Mouse (Mus musculus): ENCODE measurements around the gene Sowahc. TPM values are rescaled to one million over a fixed set of nuclear protein-coding genes. Genes with fewer than 3 reads are reported as not detected.
A peak's percentile ranks its signal among the peaks of the same experiment; 100 is the strongest.

Sowahc gene
- total and polyA plus RNA-seq, 2 experiments from 2014 or later, result 14.1 to 32.3 TPM

- TF ChIP-seq CTCF (IDR thresholded peaks at IDR 0.05), result no peak
- Histone ChIP-seq H3K4me2 (ENCODE audit: low read depth, low read length, poor library complexity, severe bottlenecking) (no peak overlapping the region), H3K9ac (replicated peaks; ENCODE audit: low read length, poor library complexity, severe bottlenecking) (no peak overlapping the region), H3K9me3 (ENCODE audit: low read length) (no peaks in the 10 kb centered on the region), H3K36me3 (ENCODE audit: insufficient read depth, low read length) (no peaks in the 10 kb centered on the region), H3K4me3 (ENCODE audit: low read depth, low read length) (no peak overlapping the region), H3K4me1 (ENCODE audit: insufficient read depth, low read length) (no peaks in the 10 kb centered on the region), H3K27ac (ENCODE audit: low read depth, low read length) (no peak overlapping the region), H3K27me3 (ENCODE audit: insufficient read depth, low read length) (no peaks in the 10 kb centered on the region)
- ATAC-seq (ENCODE audit: low FRiP score), result no peak
- no peak for DNase-seq (ENCODE audit: low spot score)
These were observed 21.7 kb upstream of the Sowahc start for GRCm38 (mm10) chr10:59200011-59200410.

DNA sequence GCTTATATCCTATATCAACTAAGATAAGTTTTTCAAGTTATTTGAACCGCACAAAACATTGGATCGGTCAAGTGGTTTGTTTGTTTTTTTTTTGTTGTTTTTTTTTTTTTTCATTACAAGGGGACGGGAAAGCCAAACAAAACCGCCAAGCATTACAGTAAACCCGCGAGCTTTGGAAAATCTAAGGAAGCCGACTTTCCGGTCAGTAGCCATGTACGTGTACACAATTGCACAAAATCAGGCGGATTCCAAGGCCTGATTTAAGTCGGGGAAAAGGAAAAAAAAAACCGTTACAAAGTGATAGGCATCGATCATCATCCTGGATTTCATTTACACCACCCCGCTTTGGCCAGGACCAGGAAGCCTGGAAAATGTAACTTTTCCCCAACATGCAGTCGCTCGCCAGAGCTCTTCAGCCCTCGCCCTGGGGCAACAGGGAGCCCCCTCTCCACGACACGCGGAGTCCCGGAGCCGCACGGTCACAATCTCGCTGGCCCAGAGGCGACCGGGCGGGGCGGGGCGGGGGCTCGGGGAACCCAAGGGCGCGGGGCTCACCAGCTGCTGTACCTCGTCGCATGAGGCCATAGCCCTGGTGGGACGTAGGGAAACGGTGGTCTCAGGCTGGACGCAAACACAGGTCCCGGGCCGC is 805 bp upstream of the Sowahc start:
- Histone ChIP-seq H3K9me3 (ENCODE audit: low read length) (no peaks in the 10 kb centered on the region), H3K4me3 (ENCODE audit: low read depth, low read length) (peak overlapping the region; percentile 87), H3K27me3 (ENCODE audit: insufficient read depth, low read length) (no peaks in the 10 kb centered on the region), H3K4me1 (ENCODE audit: insufficient read depth, low read length) (peaks cover 4% of the 10 kb centered on the region; the same call in 1 of the 2 replicates), H3K9ac (replicated peaks; ENCODE audit: low read length, poor library complexity, severe bottlenecking) (peak overlapping the region; percentile 91), H3K36me3 (ENCODE audit: insufficient read depth, low read length) (no peaks in the 10 kb centered on the region), H3K27ac (ENCODE audit: low read depth, low read length) (peak overlapping the region; percentile 87), H3K4me2 (ENCODE audit: low read depth, low read length, poor library complexity, severe bottlenecking) (peak overlapping the region; percentile 79)
- WGBS, result 1% methylated on average over 39 of the region's 39 CpGs
- ATAC-seq (ENCODE audit: low FRiP score) (no peak; the same call in 1 of the 2 replicates), DNase-seq (ENCODE audit: low spot score) (peak; percentile 54)
- no peak for TF ChIP-seq CTCF (IDR thresholded peaks at IDR 0.05)

DNA sequence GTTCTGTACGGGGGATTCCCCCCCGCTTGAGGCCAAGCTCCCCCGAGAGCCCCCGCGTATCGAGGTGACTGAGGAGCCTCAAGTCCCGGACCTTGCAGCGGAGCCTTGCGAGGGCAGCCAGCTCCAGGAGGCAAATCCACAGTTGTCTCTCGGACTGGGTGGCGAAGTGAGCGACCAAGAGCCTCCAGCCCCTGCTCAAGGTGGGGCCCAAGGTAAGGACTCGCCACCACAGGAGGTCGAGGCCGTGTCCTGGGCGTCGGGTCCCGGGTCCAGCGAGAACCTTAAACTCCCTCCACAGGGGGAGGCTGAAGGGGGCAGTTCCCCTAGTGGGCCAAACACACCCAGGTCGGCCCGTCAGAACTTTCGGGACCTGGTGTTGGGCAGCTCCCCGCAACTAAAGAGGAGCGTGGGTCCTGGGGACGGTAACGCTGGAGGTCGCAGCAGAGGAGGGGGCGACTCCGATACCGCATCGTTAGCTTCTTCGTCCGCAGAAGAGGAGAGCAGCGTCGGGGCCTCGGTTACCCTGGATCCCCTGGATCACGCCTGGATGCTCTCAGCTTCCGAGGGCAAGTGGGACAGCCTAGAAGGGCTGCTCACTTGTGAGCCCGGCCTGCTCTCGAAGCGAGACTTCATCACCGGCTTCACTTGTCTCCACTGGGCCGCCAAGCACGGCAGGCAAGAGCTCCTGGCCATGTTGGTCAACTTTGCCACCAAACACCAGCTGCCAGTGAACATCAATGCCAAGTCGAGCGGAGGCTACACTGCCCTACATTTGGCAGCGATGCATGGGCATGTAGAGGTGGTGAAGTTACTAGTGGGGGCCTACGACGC is 733 bp downstream of the Sowahc start:
- Histone ChIP-seq H3K36me3 (ENCODE audit: insufficient read depth, low read length) (no peaks in the 10 kb centered on the region), H3K9ac (replicated peaks; ENCODE audit: low read length, poor library complexity, severe bottlenecking) (peak overlapping the region; percentile 91), H3K4me3 (ENCODE audit: low read depth, low read length) (peak overlapping the region; percentile 87), H3K4me1 (ENCODE audit: insufficient read depth, low read length) (peaks cover 4% of the 10 kb centered on the region; the same call in 1 of the 2 replicates), H3K9me3 (ENCODE audit: low read length) (no peaks in the 10 kb centered on the region), H3K27me3 (ENCODE audit: insufficient read depth, low read length) (no peaks in the 10 kb centered on the region), H3K4me2 (ENCODE audit: low read depth, low read length, poor library complexity, severe bottlenecking) (peak overlapping the region; percentile 79), H3K27ac (ENCODE audit: low read depth, low read length) (peak overlapping the region; percentile 87)
- TF ChIP-seq CTCF (IDR thresholded peaks at IDR 0.05), result no peak
- ATAC-seq (ENCODE audit: low FRiP score) (peak; percentile 41; the same call in 1 of the 2 replicates), DNase-seq (ENCODE audit: low spot score) (peak; percentile 28)
- WGBS, result 3% methylated on average over 49 of the region's 49 CpGs

DNA sequence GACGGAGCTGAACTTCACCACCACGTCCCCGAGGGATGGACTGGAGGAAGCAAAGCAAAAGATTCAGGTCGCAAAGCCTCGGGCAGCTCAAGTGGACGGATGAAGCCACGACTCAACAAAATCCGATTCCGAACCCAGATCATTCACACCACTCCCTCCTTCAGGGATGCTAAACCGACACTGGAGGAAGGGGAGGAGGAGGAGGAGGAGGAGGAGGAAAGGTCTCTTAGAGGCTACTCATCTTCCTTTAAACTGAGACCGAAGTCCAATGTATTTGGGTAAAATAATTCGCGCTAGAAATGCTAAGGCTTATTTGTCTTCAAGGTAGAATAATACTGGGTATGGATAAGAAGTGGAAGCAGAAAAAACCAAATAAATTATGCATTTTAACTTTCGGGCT is 1.5 kb downstream of the Sowahc start:
- H3K36me3 ChIP-seq (ENCODE audit: insufficient read depth, low read length), result no peaks in the 10 kb centered on the region
- no peaks in the 10 kb centered on the region for H3K27me3 ChIP-seq (ENCODE audit: insufficient read depth, low read length)
- ATAC-seq (ENCODE audit: low FRiP score), result no peak
- peak overlapping the region; percentile 87 for H3K4me3 ChIP-seq (ENCODE audit: low read depth, low read length)
- DNase-seq (ENCODE audit: low spot score), result no peak
- H3K27ac ChIP-seq (ENCODE audit: low read depth, low read length), result no peak overlapping the region
- 41% methylated on average over 14 of the region's 14 CpGs for WGBS
- TF ChIP-seq CTCF (IDR thresholded peaks at IDR 0.05), result no peak
- H3K9me3 ChIP-seq (ENCODE audit: low read length), result no peaks in the 10 kb centered on the region
- peak overlapping the region; percentile 91 for H3K9ac ChIP-seq (replicated peaks; ENCODE audit: low read length, poor library complexity, severe bottlenecking)
- peak overlapping the region; percentile 79 for H3K4me2 ChIP-seq (ENCODE audit: low read depth, low read length, poor library complexity, severe bottlenecking)
- peaks cover 4% of the 10 kb centered on the region; the same call in 1 of the 2 replicates for H3K4me1 ChIP-seq (ENCODE audit: insufficient read depth, low read length)

- DNase-seq (ENCODE audit: low spot score) (no peak), ATAC-seq (ENCODE audit: low FRiP score) (no peak)
- H3K27me3 ChIP-seq (ENCODE audit: insufficient read depth, low read length), result no peaks in the 10 kb centered on the region
- WGBS, result 55% methylated on average over 4 of the region's 4 CpGs
- no peak overlapping the region for H3K27ac ChIP-seq (ENCODE audit: low read depth, low read length)
- peak overlapping the region; percentile 87; the same call in 1 of the 2 replicates for H3K4me3 ChIP-seq (ENCODE audit: low read depth, low read length)
- H3K36me3 ChIP-seq (ENCODE audit: insufficient read depth, low read length), result no peaks in the 10 kb centered on the region
- no peak overlapping the region for H3K9ac ChIP-seq (replicated peaks; ENCODE audit: low read length, poor library complexity, severe bottlenecking)
- peak overlapping the region; percentile 79 for H3K4me2 ChIP-seq (ENCODE audit: low read depth, low read length, poor library complexity, severe bottlenecking)
- H3K4me1 ChIP-seq (ENCODE audit: insufficient read depth, low read length), result peaks cover 4% of the 10 kb centered on the region; the same call in 1 of the 2 replicates
- no peak for TF ChIP-seq CTCF (IDR thresholded peaks at IDR 0.05)
- no peaks in the 10 kb centered on the region for H3K9me3 ChIP-seq (ENCODE audit: low read length)
These were observed 2.1 kb downstream of the Sowahc start for GRCm38 (mm10) chr10:59223890-59224289.

DNA sequence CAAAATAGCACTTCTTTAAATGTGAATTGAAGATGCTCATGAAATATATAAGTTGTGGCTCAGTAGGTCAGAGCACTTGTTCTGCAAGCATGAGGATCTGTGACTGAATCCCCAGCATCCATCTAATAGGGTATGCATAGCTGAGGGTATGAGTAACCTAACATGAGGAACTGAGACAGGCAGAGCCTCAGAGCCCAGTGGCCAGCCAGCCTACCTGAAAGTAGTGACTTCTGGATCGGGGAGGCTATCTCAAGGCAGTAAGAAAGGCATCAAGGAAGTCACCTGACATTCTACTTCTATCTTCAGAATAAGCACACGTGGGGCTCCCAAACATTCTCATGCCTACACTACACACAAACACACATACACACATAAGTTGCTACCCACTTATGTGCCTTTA is 3.4 kb downstream of the Sowahc start:
- Histone ChIP-seq H3K4me2 (ENCODE audit: low read depth, low read length, poor library complexity, severe bottlenecking) (peak overlapping the region; percentile 12; the same call in 1 of the 2 replicates), H3K4me3 (ENCODE audit: low read depth, low read length) (no peak overlapping the region), H3K27ac (ENCODE audit: low read depth, low read length) (no peak overlapping the region), H3K4me1 (ENCODE audit: insufficient read depth, low read length) (peaks cover 4% of the 10 kb centered on the region; the same call in 1 of the 2 replicates), H3K9me3 (ENCODE audit: low read length) (no peaks in the 10 kb centered on the region), H3K36me3 (ENCODE audit: insufficient read depth, low read length) (no peaks in the 10 kb centered on the region), H3K9ac (replicated peaks; ENCODE audit: low read length, poor library complexity, severe bottlenecking) (no peak overlapping the region), H3K27me3 (ENCODE audit: insufficient read depth, low read length) (no peaks in the 10 kb centered on the region)
- ATAC-seq (ENCODE audit: low FRiP score) (no peak), DNase-seq (ENCODE audit: low spot score) (no peak)
- 95% methylated on average over 2 of the region's 2 CpGs for WGBS
- no peak for TF ChIP-seq CTCF (IDR thresholded peaks at IDR 0.05)
